Mouse (Mus musculus): ENCODE measurements around the gene Plcd3. TPM values are rescaled to one million over a fixed set of nuclear protein-coding genes. Genes with fewer than 3 reads are reported as not detected.

Gene Plcd3
- total RNA-seq, 4 experiments from 2014 or later: 17.5 to 20.3 (median 18.0) TPM

DNA sequence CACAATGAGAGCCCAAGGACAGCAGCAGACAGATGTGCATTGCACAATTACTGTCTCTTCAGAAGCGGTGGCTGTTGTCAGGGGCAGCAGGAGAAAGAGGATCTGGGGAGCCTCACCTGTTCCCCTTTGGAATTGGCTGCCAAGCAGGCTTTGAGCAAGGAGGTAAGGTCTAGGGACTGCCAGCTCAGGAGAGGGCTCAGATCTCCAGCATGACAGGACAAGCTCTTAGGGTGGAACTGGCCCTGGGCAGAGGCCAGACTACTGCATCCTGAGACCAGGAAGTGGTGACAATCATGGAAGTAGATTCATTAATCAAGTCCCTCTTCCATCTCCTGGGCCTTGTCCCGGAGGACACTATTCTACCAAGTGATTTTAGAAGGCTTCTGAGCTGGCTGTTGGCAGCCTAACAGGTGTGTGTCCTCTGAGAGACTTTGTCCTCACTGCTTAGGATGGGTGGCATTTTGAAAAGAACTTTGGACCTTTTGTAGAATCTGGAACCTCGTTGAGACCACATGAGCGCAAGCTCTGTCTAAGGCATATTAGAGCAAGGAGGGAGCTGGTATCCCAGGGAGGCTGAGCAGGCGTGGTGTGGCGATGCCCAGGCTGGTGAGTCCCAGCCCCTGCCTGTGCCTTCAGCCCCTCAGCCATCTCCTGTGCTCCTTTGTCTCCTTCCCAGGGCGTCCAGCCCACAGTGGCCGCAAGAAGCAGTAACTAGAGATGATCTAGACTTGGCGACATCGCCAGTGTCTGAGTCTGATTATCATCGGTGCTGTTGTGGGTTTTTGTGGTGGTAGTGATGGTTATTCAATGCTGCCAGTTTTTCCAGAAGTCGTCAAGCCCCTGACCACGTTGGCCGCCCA is 35.0 kb downstream of the Plcd3 start:
- no peak for DNase-seq (ENCODE audit: low spot score in 2 of 2)

- no peak for DNase-seq (ENCODE audit: low spot score in 2 of 2)
Observed at GRCm38 (mm10) chr11:103058499-103059085, 42.9 kb downstream of the Plcd3 start.

DNA sequence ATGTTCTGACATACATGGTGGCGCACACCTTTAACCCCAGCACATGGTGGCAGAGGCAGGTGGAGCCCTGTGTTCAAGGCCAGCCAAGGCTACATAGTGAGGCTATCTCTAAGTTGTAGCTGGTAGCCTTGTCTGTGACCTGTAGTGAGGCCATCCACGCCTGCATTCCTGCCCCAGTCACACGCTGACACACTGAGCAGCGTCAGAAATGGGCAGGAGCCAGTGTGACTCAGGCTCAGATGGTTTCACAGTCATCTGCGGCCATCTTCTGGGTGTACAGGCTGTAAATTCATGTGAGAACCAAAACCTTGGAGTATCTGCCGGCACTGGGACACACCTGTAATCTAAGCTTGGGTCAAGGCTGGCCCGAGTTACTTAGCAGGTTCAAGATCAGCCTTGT is 44.8 kb downstream of the Plcd3 start:
- DNase-seq (ENCODE audit: low spot score in 2 of 2): no peak

- peak in 1 of 2 experiments; percentile 63 for DNase-seq (ENCODE audit: low spot score in 2 of 2)
Observed at GRCm38 (mm10) chr11:103054798-103055197, 46.7 kb downstream of the Plcd3 start.

GRCm38 (mm10) chr11:103053191-103054076 is 48.0 kb downstream of the Plcd3 start:
- no peak for DNase-seq (ENCODE audit: low spot score in 2 of 2)

DNA sequence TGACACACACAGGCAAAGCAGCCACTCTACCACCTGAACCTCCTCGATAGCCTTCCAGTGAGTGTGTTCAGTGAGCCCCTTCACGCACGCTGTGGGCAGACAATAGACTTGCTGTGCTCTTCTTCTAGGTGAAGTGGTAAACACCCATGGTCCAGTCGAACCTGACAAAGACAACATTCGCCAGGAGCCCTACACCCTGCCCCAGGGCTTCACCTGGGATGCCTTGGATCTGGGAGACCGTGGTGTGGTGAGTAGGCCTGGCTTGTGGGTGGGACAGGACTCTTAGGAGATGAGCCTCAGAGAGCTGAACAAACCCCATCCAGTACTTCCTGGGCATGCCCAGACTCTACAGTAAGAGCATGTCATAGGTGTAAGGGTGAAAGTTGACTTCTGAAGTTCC is 49.4 kb downstream of the Plcd3 start:
- DNase-seq (ENCODE audit: low spot score in 2 of 2): no peak

- DNase-seq (ENCODE audit: low spot score in 2 of 2): no peak
Observed at GRCm38 (mm10) chr11:103051249-103051691, 50.2 kb downstream of the Plcd3 start.

GRCm38 (mm10) chr11:103050153-103050552 is 51.3 kb downstream of the Plcd3 start:
- no peak for DNase-seq (ENCODE audit: low spot score in 2 of 2)

- DNase-seq (ENCODE audit: low spot score in 2 of 2): no peak
Observed at GRCm38 (mm10) chr11:103049611-103050010, 51.8 kb downstream of the Plcd3 start.

- DNase-seq (ENCODE audit: low spot score in 2 of 2): no peak
Observed at GRCm38 (mm10) chr11:103046286-103046685, 55.2 kb downstream of the Plcd3 start.

DNA sequence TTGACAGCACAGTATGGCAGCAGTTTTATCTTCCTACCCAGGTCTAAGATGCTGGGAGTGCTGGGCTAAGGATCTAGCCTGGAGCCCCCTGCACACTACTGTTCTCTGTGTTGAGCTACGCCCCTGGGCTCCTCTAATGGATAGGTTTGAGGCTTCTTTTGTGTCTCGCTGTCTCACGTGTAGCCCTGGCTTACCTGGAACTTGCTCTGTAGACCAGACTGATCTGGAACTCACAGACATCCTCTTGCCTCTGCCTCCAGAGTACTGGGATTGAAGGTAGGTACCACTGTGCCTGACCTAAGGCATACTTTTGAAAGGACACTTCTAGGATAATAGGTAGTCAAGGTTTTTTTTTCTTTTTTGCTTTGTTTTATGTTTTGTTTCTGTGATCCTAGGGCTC is 57.5 kb downstream of the Plcd3 start:
- DNase-seq (ENCODE audit: low spot score in 2 of 2): no peak

DNA sequence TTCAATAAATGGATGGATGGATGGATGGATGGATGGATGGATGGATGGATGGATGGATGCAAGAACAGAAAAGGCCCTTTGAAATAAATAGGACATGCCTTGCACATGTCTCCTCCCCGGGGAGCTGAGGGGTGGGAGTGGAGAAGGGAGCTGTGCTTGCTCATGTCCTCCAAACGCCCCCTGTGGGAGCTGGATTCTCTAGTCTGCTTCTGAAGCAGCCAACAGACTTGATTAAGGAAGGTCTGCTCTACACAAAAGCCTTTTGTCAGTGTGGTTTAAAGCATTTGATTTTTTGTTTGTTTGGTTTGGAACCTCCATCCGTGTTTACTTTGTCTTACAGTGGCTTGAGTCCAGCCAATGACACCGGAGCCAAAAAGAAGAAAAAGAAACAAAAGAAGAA is 58.6 kb downstream of the Plcd3 start:
- no peak for DNase-seq (ENCODE audit: low spot score in 2 of 2)

DNA sequence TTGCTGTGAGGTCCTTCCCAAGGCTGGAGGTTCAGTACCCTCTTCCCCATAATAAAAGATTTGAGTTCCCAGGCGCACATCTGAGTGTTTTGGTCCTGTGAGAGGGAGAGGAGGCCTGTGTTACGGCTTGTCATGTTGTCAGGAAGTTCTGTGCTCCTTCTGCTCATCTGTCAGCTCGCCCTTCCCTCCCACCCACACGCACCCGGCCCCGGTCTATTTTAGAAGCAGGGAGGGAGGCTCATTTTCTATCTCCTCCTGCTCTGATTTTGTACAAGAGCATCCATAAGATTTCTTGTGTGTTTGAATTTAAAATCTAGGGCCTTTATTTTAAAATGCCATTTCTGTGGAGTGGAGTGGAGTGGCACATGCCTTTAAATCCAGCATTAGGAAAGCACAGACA is 63.4 kb downstream of the Plcd3 start:
- DNase-seq (ENCODE audit: low spot score in 2 of 2): peak in 1 of 2 experiments; percentile 62

GRCm38 (mm10) chr11:103036881-103037465 is 64.5 kb downstream of the Plcd3 start:
- DNase-seq (ENCODE audit: low spot score in 2 of 2): no peak

GRCm38 (mm10) chr11:103035007-103035406 is 66.5 kb downstream of the Plcd3 start:
- DNase-seq (ENCODE audit: low spot score in 2 of 2): no peak

- DNase-seq (ENCODE audit: low spot score in 2 of 2): peak in 1 of 2 experiments; percentile 79
Observed at GRCm38 (mm10) chr11:103033030-103033429, 68.4 kb downstream of the Plcd3 start.

DNA sequence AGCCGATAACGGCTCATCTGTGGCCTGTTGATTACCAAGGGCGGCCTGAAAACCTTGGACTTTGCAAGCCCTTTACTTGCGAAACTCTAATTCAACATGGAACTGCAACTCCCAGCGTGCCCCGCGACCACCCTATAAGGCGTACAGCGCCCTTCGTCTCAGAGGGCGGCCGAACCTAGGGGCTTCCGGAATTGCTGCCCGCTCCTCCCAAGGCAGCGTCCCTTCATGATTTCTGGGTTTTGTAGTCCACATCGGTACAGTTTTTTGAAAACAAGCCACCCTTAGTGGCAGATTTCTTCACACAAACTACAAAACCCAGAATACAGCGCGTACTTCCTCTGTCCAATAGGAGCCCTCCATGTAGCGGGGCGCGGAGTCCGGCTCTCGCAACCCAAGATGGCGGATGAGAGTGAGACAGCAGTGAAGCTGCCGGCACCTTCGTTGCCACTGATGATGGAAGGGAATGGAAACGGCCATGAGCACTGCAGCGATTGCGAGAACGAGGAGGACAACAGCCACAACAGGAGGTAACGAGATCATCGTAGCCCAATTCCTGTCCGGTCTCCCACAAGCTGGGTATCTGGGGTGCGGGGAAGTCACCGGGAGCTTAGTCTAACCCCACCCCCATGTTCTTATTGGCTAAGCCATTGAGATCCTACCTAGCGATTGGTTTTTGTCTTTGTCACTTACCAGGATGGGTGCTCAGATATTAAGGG is 73.1 kb downstream of the Plcd3 start, which contains the start of the genes Nmt1 and Dcakd:
TSS of gene Nmt1 (plus strand) at position 15 of the 716 bp plus-strand sequence.
TSS of gene Dcakd (minus strand) at position 158 of the 716 bp plus-strand sequence.
- peak; percentile 88 to 95 for DNase-seq (ENCODE audit: low spot score in 2 of 2)

DNA sequence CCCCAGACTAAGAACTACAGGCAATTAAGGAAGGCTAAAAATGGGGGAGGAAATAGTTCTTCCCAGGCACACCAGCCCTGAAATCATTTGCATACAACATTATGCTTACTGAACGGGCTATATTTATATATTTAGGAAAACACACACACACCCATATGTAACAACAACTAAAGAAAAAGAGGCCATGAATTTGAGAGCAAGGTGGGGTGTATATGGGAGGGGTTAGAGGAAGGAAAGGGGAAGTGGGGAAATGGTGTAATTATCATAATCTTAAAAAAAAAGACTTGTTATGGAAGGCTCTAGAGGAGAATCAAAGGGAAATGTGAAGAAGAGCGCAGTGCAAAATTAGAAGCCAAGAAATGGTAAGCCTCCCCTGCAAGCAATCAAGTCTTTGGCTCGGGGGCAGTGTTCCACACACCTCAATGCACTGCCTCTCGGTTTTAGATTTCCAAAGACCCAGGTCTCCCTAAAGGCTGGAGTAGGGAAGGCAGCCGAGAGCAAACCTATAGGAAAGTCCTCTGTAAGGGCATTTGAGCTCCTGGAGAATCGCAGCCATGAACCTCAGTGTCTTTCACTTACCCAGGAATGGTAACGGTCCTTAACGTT is 73.8 kb downstream of the Plcd3 start:
- no peak for DNase-seq (ENCODE audit: low spot score in 2 of 2)

DNA sequence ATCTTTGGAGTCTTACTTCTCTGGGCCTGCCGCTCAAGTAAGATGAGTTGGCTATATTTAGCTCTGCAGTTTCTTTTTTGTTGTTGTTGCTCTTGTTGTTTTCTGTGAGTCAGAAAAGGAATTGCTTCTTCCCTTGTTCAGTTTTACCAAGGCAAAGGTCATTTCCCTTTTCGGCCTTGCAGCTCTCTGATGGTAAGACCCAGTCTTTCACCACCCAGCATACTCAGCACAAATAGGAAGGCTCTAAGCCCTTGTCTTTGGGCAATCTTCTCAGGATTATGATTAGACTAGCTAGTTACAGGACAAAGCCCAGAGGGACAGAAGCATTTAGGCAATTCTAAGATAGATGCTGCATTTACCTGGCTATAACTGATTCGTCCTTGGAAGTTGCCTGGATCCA is 74.6 kb downstream of the Plcd3 start:
- no peak for DNase-seq (ENCODE audit: low spot score in 2 of 2)

DNA sequence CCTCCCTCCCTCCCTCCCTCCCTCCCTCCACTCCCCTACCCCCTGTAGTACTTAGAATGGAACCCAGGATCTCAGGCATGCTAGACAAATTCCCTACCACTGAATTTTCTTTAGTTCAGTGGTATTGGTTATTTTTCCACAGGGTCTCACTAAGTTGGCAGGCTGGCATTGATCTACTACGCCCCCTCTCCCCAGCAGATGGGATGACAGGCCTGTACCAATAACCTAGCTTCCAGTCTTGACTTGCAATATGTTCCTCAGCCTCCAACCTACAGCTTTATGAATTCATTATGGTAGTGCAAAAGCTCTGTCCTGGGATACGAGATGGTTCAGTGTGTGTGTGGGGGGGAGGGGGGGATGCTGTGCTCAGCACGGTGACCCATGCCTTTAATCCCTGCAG is 77.5 kb downstream of the Plcd3 start:
- DNase-seq (ENCODE audit: low spot score in 2 of 2): no peak
